Mouse (Mus musculus) heart, embryonic 12.5 days (tissue): ENCODE measurements at regions not wholly inside any gene's neighbourhood (a gene's known extent, or its start where the extent isn't known, plus 50 kb on each side); places are given as distances from the start of the nearest gene placed in this dataset.

Experiments
- ATAC-seq: fragments of 200-750 bp; cut with Nextera tagmentation; 2 replicates; pipeline ENCODE4 v1.8.0; 2017; ENCODE audit warnings: moderate TSS enrichment, moderate library complexity; ENCODE audit not compliant: insufficient number of reproducible peaks, low FRiP score
- H3K27ac ChIP-seq: fragments of 300-500 bp; sonication (generic); 2 replicates; pipeline ENCODE4 v1.5.1; 2016; ENCODE audit warnings: mild to moderate bottlenecking, moderate library complexity; ENCODE audit not compliant: poor library complexity, severe bottlenecking
- H3K27me3 ChIP-seq: fragments of 300-500 bp; sonication (generic); replicated peaks from 2 replicates; pipeline ENCODE4 v1.6.1; 2016; ENCODE audit warnings: mild to moderate bottlenecking, moderate library complexity
- H3K36me3 ChIP-seq: fragments of 300-500 bp; sonication (generic); 2 replicates; pipeline ENCODE4 v1.6.1; 2016; ENCODE audit warnings: mild to moderate bottlenecking, moderate library complexity
- H3K4me1 ChIP-seq: fragments of 300-500 bp; sonication (generic); replicated peaks from 2 replicates; pipeline ENCODE4 v1.6.1; 2016; ENCODE audit warnings: mild to moderate bottlenecking
- H3K4me2 ChIP-seq: fragments of 300-500 bp; sonication (generic); 2 replicates; pipeline ENCODE4 v1.6.1; 2016; ENCODE audit warnings: mild to moderate bottlenecking, moderate library complexity
- H3K4me3 ChIP-seq: fragments of 300-500 bp; sonication (generic); 2 replicates; pipeline ENCODE4 v1.5.1; 2016; ENCODE audit warnings: mild to moderate bottlenecking
- H3K9ac ChIP-seq: fragments of 300-500 bp; sonication (generic); 2 replicates; pipeline ENCODE4 v1.6.1; 2016; ENCODE audit warnings: mild to moderate bottlenecking, moderate library complexity
- H3K9me3 ChIP-seq: fragments of 300-500 bp; sonication (generic); replicated peaks from 2 replicates; pipeline ENCODE4 v1.6.1; 2016; ENCODE audit warnings: mild to moderate bottlenecking, moderate library complexity
- WGBS: fragments of 180-500 bp; shearing (Covaris S2); methylation state at CpG from one replicate; pipeline ENCODE4 v1.1.7; 2016; 5-methylcytosine and 5-hydroxymethylcytosine counted together

DNA sequence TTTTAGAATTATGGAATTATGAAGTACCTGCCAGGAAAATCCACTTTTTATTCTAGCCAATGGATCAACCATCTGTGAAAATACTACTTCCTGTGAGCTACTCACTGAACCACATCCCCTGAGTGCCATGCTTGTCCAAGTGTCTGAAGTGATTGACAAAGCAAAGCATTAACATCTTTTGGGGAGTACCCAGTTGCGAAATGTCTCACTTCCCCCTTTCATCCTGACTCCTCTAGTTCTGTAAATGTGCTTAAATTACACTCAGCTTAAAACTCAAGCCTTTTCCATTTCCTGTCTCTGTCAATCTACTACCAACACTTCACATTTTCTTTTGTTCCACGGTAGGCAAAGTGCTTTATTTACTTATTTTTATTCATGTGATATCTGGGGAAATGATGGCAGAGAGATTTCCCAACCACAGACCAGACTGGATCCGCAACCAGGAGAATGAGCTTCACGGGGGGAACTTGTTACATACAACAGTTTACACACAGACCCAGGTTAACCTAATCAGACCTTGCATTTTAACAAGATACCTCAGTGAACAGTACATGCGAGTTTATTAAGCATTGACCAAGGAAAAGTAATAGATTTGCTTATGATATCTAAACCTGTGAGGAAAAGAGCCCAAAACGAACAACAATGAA lies 726.1 kb upstream of the Cited2 start:
- WGBS, result 77% methylated on average over 6 of the region's 6 CpGs
- no peaks in the 10 kb centered on the region for H3K36me3 ChIP-seq
- no peak overlapping the region for H3K27ac ChIP-seq
- no peak overlapping the region for H3K4me2 ChIP-seq
- H3K9ac ChIP-seq, result no peak overlapping the region
- peaks cover 9% of the 10 kb centered on the region for H3K4me1 ChIP-seq
- H3K9me3 ChIP-seq, result no peaks in the 10 kb centered on the region
- no peak for ATAC-seq
- H3K27me3 ChIP-seq, result no peaks in the 10 kb centered on the region
- H3K4me3 ChIP-seq, result no peak overlapping the region

DNA sequence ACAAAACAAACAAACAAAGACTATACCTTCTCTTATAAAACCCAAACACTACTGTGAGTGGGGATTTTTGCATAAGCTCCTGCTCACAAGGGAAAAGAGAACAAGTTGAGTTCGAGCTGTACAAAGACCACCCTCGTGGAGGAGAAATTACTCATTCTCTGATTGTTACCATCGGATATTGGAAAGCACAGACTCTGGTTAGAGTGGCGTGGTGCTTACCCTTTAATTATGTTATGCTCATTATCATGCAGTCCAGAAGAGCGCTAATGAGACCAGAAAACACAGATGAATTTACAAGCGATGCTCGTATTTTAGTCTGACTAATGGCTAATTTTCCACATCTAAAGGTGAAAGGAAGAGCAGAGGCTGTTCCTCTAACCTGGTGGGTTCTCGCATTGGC lies 721.7 kb upstream of the Cited2 start:
- H3K4me3 ChIP-seq, result no peak overlapping the region
- no peaks in the 10 kb centered on the region for H3K9me3 ChIP-seq
- no peaks in the 10 kb centered on the region for H3K4me1 ChIP-seq
- no peak overlapping the region for H3K4me2 ChIP-seq
- no peak overlapping the region for H3K27ac ChIP-seq
- no peaks in the 10 kb centered on the region for H3K27me3 ChIP-seq
- ATAC-seq, result no peak
- no peaks in the 10 kb centered on the region for H3K36me3 ChIP-seq
- 83% methylated on average over 8 of the region's 8 CpGs for WGBS
- H3K9ac ChIP-seq, result no peak overlapping the region

DNA sequence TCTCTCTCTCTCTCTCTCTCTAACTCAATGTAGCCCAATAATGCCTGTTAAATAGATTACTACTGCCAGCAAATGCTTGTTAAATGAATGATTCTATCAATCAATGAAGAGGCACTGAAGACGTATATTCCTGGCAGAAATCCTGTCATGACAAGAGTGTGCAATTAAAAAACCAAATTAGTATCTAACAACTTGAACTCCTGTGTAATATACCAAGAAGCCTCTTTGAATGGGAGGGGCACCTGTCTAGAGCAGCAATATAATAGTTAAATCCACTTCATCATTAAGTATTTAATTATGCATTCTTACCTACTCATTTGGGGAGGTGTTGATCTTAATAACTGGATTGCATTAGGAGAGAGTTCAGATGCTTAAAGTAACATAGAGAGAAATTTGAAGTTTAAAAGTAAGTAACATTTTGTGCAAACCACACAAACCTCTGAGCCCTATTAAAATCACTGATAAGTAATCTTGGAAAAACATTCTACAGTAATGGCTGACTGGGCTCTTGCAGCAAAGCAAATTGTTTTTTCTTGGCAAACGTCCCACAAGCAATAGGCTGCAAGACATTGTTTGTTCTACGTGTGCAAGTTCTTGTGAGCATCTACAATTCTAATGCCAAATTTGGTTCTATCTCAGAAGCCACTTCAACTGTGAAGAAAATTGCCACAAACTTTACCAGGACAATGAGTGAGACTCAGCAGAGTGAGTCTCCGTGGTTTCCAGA lies 719.7 kb upstream of the Cited2 start:
- no peaks in the 10 kb centered on the region for H3K9me3 ChIP-seq
- H3K4me3 ChIP-seq, result no peak overlapping the region
- no peaks in the 10 kb centered on the region for H3K4me1 ChIP-seq
- no peaks in the 10 kb centered on the region for H3K36me3 ChIP-seq
- H3K4me2 ChIP-seq, result no peak overlapping the region
- H3K9ac ChIP-seq, result no peak overlapping the region
- WGBS, result 57% methylated on average over 4 of the region's 4 CpGs
- H3K27ac ChIP-seq, result no peak overlapping the region
- no peaks in the 10 kb centered on the region for H3K27me3 ChIP-seq
- no peak for ATAC-seq

DNA sequence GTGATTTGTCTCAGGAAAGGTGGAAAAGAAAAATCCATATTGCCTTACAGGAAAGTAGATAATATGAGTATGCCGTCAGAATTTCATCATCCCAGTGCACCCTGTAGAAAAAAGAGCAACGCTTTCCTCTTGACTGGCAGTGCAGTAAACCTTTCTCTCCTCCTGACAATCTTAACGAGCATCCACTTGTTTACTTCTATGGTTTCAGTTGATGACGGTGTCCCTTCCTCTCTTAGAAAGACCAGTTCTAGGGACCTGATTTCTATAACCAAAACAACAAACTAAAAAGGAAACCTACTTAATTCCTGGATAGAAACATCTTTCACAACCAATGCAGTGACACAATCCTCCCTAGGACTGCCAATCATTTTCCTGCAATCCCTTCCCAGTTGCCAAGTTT lies 714.3 kb upstream of the Cited2 start:
- Histone ChIP-seq H3K27me3 (no peaks in the 10 kb centered on the region), H3K4me1 (no peaks in the 10 kb centered on the region), H3K4me2 (no peak overlapping the region), H3K4me3 (no peak overlapping the region), H3K27ac (no peak overlapping the region), H3K36me3 (no peaks in the 10 kb centered on the region), H3K9me3 (no peaks in the 10 kb centered on the region), H3K9ac (no peak overlapping the region)
- ATAC-seq, result no peak
- 64% methylated on average over 4 of the region's 4 CpGs for WGBS

DNA sequence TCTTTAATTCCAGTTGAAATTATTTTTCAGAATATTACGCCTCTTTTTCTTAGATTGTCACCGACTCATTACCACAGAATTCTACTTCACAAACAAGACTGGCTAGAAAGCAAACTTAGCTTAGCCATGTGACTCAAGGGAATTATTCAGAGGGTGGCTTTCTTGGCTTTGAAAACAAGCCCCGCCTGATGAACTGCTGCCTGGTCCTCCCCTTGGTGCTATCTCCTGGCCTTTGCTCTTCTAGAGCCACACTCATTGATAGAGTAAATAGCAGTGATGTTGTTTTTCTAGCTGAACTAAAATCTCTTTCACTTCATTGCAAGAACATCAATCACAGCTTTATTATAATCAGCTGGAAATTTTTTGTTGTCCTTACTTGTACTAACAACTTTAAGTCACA lies 713.0 kb upstream of the Cited2 start:
- Histone ChIP-seq H3K4me2 (no peak overlapping the region), H3K27ac (no peak overlapping the region), H3K4me1 (no peaks in the 10 kb centered on the region), H3K9ac (no peak overlapping the region), H3K9me3 (no peaks in the 10 kb centered on the region), H3K27me3 (no peaks in the 10 kb centered on the region), H3K36me3 (no peaks in the 10 kb centered on the region), H3K4me3 (no peak overlapping the region)
- no peak for ATAC-seq
- WGBS, result 71% methylated on average over 3 of the region's 3 CpGs

DNA sequence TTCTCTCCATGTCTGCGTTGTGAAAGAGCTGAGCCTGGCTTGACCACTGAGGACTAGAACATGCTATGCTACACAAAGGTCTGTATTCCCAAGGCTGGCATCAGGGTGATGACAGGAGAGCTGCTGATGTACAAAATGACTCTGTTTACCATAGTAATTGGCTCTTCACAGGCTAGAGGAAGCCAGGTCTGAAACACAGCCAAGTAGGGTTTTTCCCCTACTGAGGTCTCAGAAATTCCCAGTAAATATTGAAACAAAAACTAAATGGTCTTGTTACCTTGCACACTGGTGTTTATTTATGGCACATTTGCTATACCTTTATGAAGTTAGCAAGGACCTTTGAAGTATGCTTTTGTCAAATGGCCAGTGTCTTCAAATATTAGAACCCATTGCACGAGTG lies 711.1 kb upstream of the Cited2 start:
- H3K27ac ChIP-seq, result no peak overlapping the region
- H3K27me3 ChIP-seq, result no peaks in the 10 kb centered on the region
- no peak overlapping the region for H3K4me2 ChIP-seq
- H3K9ac ChIP-seq, result no peak overlapping the region
- no peaks in the 10 kb centered on the region for H3K4me1 ChIP-seq
- ATAC-seq, result no peak
- H3K9me3 ChIP-seq, result no peaks in the 10 kb centered on the region
- no peak overlapping the region for H3K4me3 ChIP-seq
- H3K36me3 ChIP-seq, result no peaks in the 10 kb centered on the region
- 76% methylated on average over 2 of the region's 2 CpGs for WGBS

DNA sequence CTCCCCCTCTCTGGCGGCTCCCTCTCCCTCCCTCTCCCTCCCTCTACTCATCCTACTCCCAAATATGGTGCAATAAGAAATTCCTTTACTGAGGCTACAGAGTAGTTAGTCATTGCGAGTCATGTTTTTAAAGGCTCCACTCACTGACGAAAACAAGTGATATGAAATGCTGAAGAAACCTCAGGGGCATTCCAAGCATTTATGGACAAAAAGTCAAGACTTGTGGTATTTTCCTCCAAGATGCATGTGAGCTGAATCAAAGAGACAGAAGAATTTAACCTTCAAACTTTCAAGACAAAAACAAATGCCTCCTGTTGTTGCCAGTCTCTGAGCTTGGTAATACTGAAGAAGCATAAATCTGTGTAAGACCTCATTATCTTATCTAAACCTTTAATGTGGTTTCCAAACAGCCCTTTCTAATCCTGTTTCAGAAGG lies 710.5 kb upstream of the Cited2 start:
- Histone ChIP-seq H3K27ac (no peak overlapping the region), H3K4me1 (no peaks in the 10 kb centered on the region), H3K27me3 (no peaks in the 10 kb centered on the region), H3K4me2 (no peak overlapping the region), H3K9ac (no peak overlapping the region), H3K36me3 (no peaks in the 10 kb centered on the region), H3K4me3 (no peak overlapping the region), H3K9me3 (no peaks in the 10 kb centered on the region)
- no peak for ATAC-seq
- 36% methylated on average over 3 of the region's 3 CpGs for WGBS

DNA sequence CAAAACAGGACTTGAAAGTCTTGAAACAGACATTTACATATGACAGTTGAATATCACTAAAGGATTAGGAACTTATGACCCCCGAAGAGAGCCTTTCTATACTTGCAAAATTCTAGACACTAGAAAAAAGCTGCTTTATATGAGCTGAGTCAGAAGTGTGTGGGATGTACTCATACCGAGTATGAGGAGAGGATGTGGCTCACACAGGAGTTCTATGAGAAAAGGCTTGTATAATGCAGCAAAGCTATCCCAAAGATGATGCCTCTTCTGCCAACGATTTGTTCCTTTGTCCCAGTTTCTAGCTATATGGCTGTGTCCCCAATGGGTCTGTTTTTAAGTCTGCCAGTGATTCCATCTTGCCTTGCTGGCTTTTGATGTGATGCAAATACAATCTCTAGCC lies 708.2 kb upstream of the Cited2 start:
- WGBS, result 73% methylated on average over 3 of the region's 3 CpGs
- Histone ChIP-seq H3K27ac (no peak overlapping the region), H3K9ac (no peak overlapping the region), H3K36me3 (no peaks in the 10 kb centered on the region), H3K9me3 (no peaks in the 10 kb centered on the region), H3K27me3 (no peaks in the 10 kb centered on the region), H3K4me1 (no peaks in the 10 kb centered on the region), H3K4me2 (no peak overlapping the region), H3K4me3 (no peak overlapping the region)
- no peak for ATAC-seq

DNA sequence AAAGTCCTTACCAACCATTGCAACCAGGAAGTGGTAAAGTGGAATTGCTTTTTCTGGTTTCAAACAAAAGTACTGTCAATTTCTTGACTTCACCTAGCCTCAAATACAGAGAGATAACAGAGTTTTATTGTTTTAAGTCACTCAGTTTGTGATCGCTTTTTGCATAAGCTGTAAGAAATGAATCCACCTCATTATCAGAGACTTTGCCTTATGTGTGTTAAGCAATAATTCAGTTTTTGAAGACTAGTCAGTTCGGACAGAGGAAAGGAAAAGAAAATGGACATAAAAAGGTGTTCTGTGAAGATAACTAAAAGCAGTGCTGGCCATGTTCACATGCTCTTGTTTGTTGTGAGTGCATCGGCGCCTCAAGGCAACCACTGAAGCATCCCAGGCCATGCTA lies 706.2 kb upstream of the Cited2 start:
- no peak overlapping the region for H3K4me2 ChIP-seq
- H3K9me3 ChIP-seq, result no peaks in the 10 kb centered on the region
- ATAC-seq, result no peak
- H3K4me1 ChIP-seq, result no peaks in the 10 kb centered on the region
- H3K27ac ChIP-seq, result no peak overlapping the region
- no peak overlapping the region for H3K9ac ChIP-seq
- H3K36me3 ChIP-seq, result no peaks in the 10 kb centered on the region
- 80% methylated on average over 4 of the region's 4 CpGs for WGBS
- H3K4me3 ChIP-seq, result no peak overlapping the region
- H3K27me3 ChIP-seq, result no peaks in the 10 kb centered on the region

DNA sequence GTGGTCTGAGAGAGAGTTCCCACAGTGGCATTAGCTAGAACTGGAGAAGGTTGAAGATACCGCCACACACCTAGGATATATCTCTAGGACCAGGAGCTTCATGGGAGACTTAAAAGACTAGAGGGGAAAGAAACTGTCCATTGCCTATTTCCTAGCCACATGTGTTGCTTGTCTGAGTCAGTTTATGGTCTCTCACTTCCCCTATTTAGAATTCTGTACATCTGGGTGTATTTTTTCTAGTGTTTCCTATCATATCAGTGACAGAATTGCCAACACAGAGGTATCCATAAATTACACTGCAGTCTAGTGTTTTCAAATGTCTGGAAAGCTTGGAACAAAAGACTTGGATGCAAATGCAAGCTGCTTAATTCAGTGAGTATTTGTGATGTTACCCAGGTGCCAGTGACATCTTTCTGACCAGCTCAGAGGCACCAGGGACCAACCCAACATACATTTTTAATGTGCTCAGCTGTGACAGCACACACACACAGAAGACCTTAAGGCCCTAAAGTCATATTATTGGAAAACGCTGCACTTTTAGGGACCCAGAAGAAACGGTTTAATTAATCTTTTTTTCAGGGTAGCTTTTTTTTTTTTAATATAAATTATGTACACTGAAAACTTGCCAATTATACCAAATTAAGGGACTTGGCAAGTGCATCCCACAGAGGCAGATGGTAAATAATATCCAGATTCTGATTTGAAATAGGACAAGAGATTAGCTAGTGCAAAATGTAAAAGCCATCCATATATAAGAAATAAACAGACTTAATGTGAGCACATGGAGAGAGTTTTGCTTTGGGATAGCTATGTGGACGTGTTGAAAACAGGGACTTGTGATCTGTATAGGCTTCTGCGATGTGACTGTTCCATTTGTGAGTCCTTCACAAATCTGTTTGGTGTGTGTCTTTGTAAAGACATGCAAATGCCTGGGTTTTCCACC lies 700.5 kb upstream of the Cited2 start:
- Histone ChIP-seq H3K36me3 (no peaks in the 10 kb centered on the region), H3K27ac (no peak overlapping the region), H3K27me3 (no peaks in the 10 kb centered on the region), H3K4me1 (0 out of 2 replicates have a peak, but pooled peaks cover 3% of the 10 kb centered on the region), H3K4me2 (no peak overlapping the region), H3K9me3 (no peaks in the 10 kb centered on the region), H3K4me3 (no peak overlapping the region), H3K9ac (no peak overlapping the region)
- no peak for ATAC-seq
- 83% methylated on average over 5 of the region's 5 CpGs for WGBS

DNA sequence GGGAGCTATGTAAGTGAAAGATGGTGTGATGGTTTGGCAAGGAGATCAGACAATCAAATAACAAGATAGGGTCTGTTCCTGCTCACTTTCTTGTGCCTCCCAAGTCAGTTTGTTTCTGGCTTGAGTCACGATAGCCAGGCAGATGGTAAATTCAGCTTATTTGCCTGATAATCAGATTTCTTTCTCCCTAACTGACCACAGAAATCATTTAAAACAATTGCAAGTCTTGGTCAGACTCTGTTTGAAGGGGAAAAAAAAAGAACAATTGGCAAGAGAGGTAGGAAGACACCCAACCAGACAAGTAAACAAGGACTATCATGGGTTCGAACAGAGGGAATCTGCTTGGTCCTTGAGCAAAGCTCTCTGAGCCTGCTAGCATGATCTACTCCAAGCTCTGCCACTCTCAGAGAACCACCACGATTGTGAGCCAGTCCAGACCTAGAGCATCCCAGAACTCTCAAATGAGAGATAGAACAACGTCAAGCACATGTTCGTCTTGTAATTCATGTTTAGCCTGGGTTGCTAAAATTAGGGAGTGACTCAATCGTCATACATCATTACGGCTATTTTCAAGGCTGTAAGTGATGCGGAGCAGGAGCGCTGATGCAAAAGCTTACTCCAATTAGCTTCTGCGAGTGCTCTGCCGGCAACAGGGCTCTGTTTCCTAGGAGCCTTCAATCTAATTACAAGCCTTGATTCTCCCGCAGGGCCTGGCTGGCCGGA lies 699.3 kb upstream of the Cited2 start:
- H3K27me3 ChIP-seq, result no peaks in the 10 kb centered on the region
- H3K36me3 ChIP-seq, result no peaks in the 10 kb centered on the region
- no peaks in the 10 kb centered on the region for H3K9me3 ChIP-seq
- no peak for ATAC-seq
- WGBS, result 56% methylated on average over 13 of the region's 13 CpGs
- H3K4me3 ChIP-seq, result no peak overlapping the region
- H3K27ac ChIP-seq, result no peak overlapping the region
- H3K4me2 ChIP-seq, result no peak overlapping the region
- no peak overlapping the region for H3K9ac ChIP-seq
- H3K4me1 ChIP-seq, result 0 out of 2 replicates have a peak, but pooled peaks cover 3% of the 10 kb centered on the region
